Mouse (Mus musculus) embryonic facial prominence, embryonic 13.5 days (tissue): ENCODE results near the gene Cux1. TPM values are rescaled to one million over a fixed set of nuclear protein-coding genes. Genes with fewer than 3 reads are reported as not detected.

Experiments
- ATAC-seq: fragments of 200-750 bp; cut with Nextera tagmentation; 2 replicates; pipeline ENCODE4 v1.8.0; 2017; ENCODE audit warnings: low read depth; ENCODE audit not compliant: insufficient number of reproducible peaks, insufficient read depth, low FRiP score, low TSS enrichment
- H3K27ac ChIP-seq: fragments of 300-500 bp; sonication (generic); 2 replicates; pipeline ENCODE4 v1.5.1; 2015; ENCODE audit warnings: moderate library complexity, mild to moderate bottlenecking, inconsistent platforms
- H3K27me3 ChIP-seq: fragments of 300-500 bp; sonication (generic); 2 replicates; pipeline ENCODE4 v1.6.1; 2015; ENCODE audit warnings: mild to moderate bottlenecking, inconsistent platforms
- H3K36me3 ChIP-seq: fragments of 300-500 bp; sonication (generic); 2 replicates; pipeline ENCODE4 v1.6.1; 2015; ENCODE audit warnings: mild to moderate bottlenecking, inconsistent platforms
- H3K4me1 ChIP-seq: fragments of 300-500 bp; sonication (generic); 2 replicates; pipeline ENCODE4 v1.6.1; 2015; ENCODE audit warnings: inconsistent platforms
- H3K4me2 ChIP-seq: fragments of 300-500 bp; sonication (generic); 2 replicates; pipeline ENCODE4 v1.6.1; 2015; ENCODE audit warnings: moderate library complexity, mild to moderate bottlenecking, inconsistent platforms
- H3K4me3 ChIP-seq: fragments of 300-500 bp; sonication (generic); 2 replicates; pipeline ENCODE4 v1.5.1; 2015; ENCODE audit warnings: mild to moderate bottlenecking, inconsistent platforms
- H3K9ac ChIP-seq: fragments of 300-500 bp; sonication (generic); 2 replicates; pipeline ENCODE4 v1.6.1; 2015; ENCODE audit warnings: mild to moderate bottlenecking, inconsistent platforms
- H3K9me3 ChIP-seq: fragments of 300-500 bp; sonication (generic); 2 replicates; pipeline ENCODE4 v1.6.1; 2016; ENCODE audit warnings: inconsistent platforms
- WGBS: fragments of 180-500 bp; shearing (Covaris S2); methylation state at CpG from one replicate; pipeline ENCODE4 v1.1.7; 2015; ENCODE audit warnings: mixed read lengths; 5-methylcytosine and 5-hydroxymethylcytosine counted together
- polyA plus RNA-seq: library from polyadenylated mRNA; unstranded; fragments of >200 nt; fragmentation: Nextera tagmentation; extraction: Ambion mirVana; gene quantifications from 2 replicates; pipeline ENCODE4 v1.2.1, GENCODE M21; 2015

The Cux1 gene
- polyA plus RNA-seq, 1 experiment from 2014 or later = 82.7 TPM

- ATAC-seq = no peak
- WGBS = 85% methylated on average over 6 of the region's 6 CpGs
- Histone ChIP-seq H3K27ac (no peak overlapping the region), H3K4me3 (no peak overlapping the region), H3K27me3 (no peaks in the 10 kb centered on the region), H3K4me1 (peaks cover 30% of the 10 kb centered on the region), H3K4me2 (no peak overlapping the region), H3K9me3 (no peaks in the 10 kb centered on the region), H3K36me3 (peaks cover 11% of the 10 kb centered on the region; the same call in 1 of the 2 replicates), H3K9ac (no peak overlapping the region)
Observed at GRCm38 (mm10) chr5:136354729-136355128, 212.6 kb downstream of the Cux1 start.

- no peak for ATAC-seq
- WGBS = 21% methylated on average over 8 of the region's 8 CpGs
- no peak overlapping the region for H3K9ac ChIP-seq
Observed at GRCm38 (mm10) chr5:136353114-136353513, 214.2 kb downstream of the Cux1 start.

GRCm38 (mm10) chr5:136343156-136343890 lies 224.0 kb downstream of the Cux1 start:
- no peak overlapping the region for H3K9ac ChIP-seq
- H3K4me3 ChIP-seq = no peak overlapping the region
- H3K4me2 ChIP-seq = no peak overlapping the region
- no peaks in the 10 kb centered on the region for H3K27me3 ChIP-seq
- peaks cover 32% of the 10 kb centered on the region for H3K36me3 ChIP-seq
- H3K4me1 ChIP-seq = no peaks in the 10 kb centered on the region
- ATAC-seq = no peak
- no peaks in the 10 kb centered on the region for H3K9me3 ChIP-seq
- H3K27ac ChIP-seq = no peak overlapping the region
- 87% methylated on average over 15 of the region's 15 CpGs for WGBS

More at GRCm38 (mm10) chr5:136353114-136353513, 214.2 kb downstream of the Cux1 start:
- Histone ChIP-seq H3K27me3 (no peaks in the 10 kb centered on the region), H3K4me3 (no peak overlapping the region), H3K27ac (no peak overlapping the region), H3K4me2 (no peak overlapping the region), H3K4me1 (peaks cover 30% of the 10 kb centered on the region), H3K9me3 (no peaks in the 10 kb centered on the region), H3K36me3 (peaks cover 10% of the 10 kb centered on the region; the same call in 1 of the 2 replicates)

GRCm38 (mm10) chr5:136336798-136337527 lies 230.3 kb downstream of the Cux1 start:
- Histone ChIP-seq H3K4me2 (no peak overlapping the region), H3K27me3 (no peaks in the 10 kb centered on the region), H3K36me3 (peaks cover 65% of the 10 kb centered on the region), H3K27ac (no peak overlapping the region), H3K9me3 (no peaks in the 10 kb centered on the region), H3K4me3 (no peak overlapping the region), H3K9ac (no peak overlapping the region), H3K4me1 (no peaks in the 10 kb centered on the region)
- WGBS = 88% methylated on average over 4 of the region's 4 CpGs
- no peak for ATAC-seq

- Histone ChIP-seq H3K9ac (no peak overlapping the region), H3K4me2 (no peak overlapping the region), H3K4me3 (no peak overlapping the region), H3K27ac (no peak overlapping the region), H3K36me3 (peaks cover 66% of the 10 kb centered on the region), H3K27me3 (no peaks in the 10 kb centered on the region), H3K4me1 (no peaks in the 10 kb centered on the region), H3K9me3 (no peaks in the 10 kb centered on the region)
- 86% methylated on average over 4 of the region's 4 CpGs for WGBS
- no peak for ATAC-seq
Observed at GRCm38 (mm10) chr5:136335681-136336080, 231.6 kb downstream of the Cux1 start.

- Histone ChIP-seq H3K4me1 (no peaks in the 10 kb centered on the region), H3K4me2 (no peak overlapping the region), H3K36me3 (peaks cover 69% of the 10 kb centered on the region), H3K9me3 (no peaks in the 10 kb centered on the region), H3K27me3 (no peaks in the 10 kb centered on the region), H3K9ac (no peak overlapping the region), H3K27ac (no peak overlapping the region), H3K4me3 (no peak overlapping the region)
- 90% methylated on average over 4 of the region's 4 CpGs for WGBS
- no peak for ATAC-seq
Observed at GRCm38 (mm10) chr5:136334780-136335179, 232.5 kb downstream of the Cux1 start.

GRCm38 (mm10) chr5:136334051-136334450 lies 233.2 kb downstream of the Cux1 start:
- no peaks in the 10 kb centered on the region for H3K4me1 ChIP-seq
- ATAC-seq = no peak

GRCm38 (mm10) chr5:136332786-136333462 lies 234.4 kb downstream of the Cux1 start:
- H3K36me3 ChIP-seq = peaks cover 52% of the 10 kb centered on the region
- 87% methylated on average over 11 of the region's 11 CpGs for WGBS
- ATAC-seq = no peak

More at GRCm38 (mm10) chr5:136334051-136334450, 233.2 kb downstream of the Cux1 start:
- H3K9me3 ChIP-seq = no peaks in the 10 kb centered on the region
- 78% methylated on average over 1 of the region's 1 CpGs for WGBS
- H3K4me3 ChIP-seq = no peak overlapping the region
- no peaks in the 10 kb centered on the region for H3K27me3 ChIP-seq
- no peak overlapping the region for H3K4me2 ChIP-seq
- no peak overlapping the region for H3K27ac ChIP-seq
- H3K36me3 ChIP-seq = peaks cover 63% of the 10 kb centered on the region
- no peak overlapping the region for H3K9ac ChIP-seq

GRCm38 (mm10) chr5:136327736-136328135 lies 239.6 kb downstream of the Cux1 start:
- Histone ChIP-seq H3K27me3 (no peaks in the 10 kb centered on the region), H3K4me1 (no peaks in the 10 kb centered on the region), H3K4me3 (no peak overlapping the region), H3K36me3 (peaks cover 43% of the 10 kb centered on the region), H3K9me3 (no peaks in the 10 kb centered on the region), H3K27ac (no peak overlapping the region), H3K4me2 (no peak overlapping the region), H3K9ac (no peak overlapping the region)
- ATAC-seq = no peak
- 89% methylated on average over 2 of the region's 2 CpGs for WGBS

More at GRCm38 (mm10) chr5:136332786-136333462, 234.4 kb downstream of the Cux1 start:
- Histone ChIP-seq H3K4me1 (no peaks in the 10 kb centered on the region), H3K4me2 (no peak overlapping the region), H3K27me3 (no peaks in the 10 kb centered on the region), H3K9me3 (no peaks in the 10 kb centered on the region), H3K27ac (no peak overlapping the region), H3K4me3 (no peak overlapping the region), H3K9ac (no peak overlapping the region)

- Histone ChIP-seq H3K4me3 (no peak overlapping the region), H3K9ac (no peak overlapping the region), H3K36me3 (peaks cover 45% of the 10 kb centered on the region), H3K4me2 (no peak overlapping the region), H3K27me3 (no peaks in the 10 kb centered on the region), H3K9me3 (no peaks in the 10 kb centered on the region), H3K27ac (no peak overlapping the region), H3K4me1 (no peaks in the 10 kb centered on the region)
- no peak for ATAC-seq
- 92% methylated on average over 13 of the region's 13 CpGs for WGBS
Observed at GRCm38 (mm10) chr5:136326626-136327025, 240.7 kb downstream of the Cux1 start.

- H3K9me3 ChIP-seq = no peaks in the 10 kb centered on the region
- H3K36me3 ChIP-seq = peaks cover 45% of the 10 kb centered on the region
- no peak for ATAC-seq
- H3K4me3 ChIP-seq = no peak overlapping the region
- H3K4me1 ChIP-seq = no peaks in the 10 kb centered on the region
- H3K27ac ChIP-seq = no peak overlapping the region
- H3K9ac ChIP-seq = no peak overlapping the region
- 54% methylated on average over 4 of the region's 4 CpGs for WGBS
- no peak overlapping the region for H3K4me2 ChIP-seq
- H3K27me3 ChIP-seq = no peaks in the 10 kb centered on the region
Observed at GRCm38 (mm10) chr5:136324506-136324905, 242.8 kb downstream of the Cux1 start.
